Comparison of ENCODE assay signal across 1 mouse cellular context in the genomic region with DNA sequence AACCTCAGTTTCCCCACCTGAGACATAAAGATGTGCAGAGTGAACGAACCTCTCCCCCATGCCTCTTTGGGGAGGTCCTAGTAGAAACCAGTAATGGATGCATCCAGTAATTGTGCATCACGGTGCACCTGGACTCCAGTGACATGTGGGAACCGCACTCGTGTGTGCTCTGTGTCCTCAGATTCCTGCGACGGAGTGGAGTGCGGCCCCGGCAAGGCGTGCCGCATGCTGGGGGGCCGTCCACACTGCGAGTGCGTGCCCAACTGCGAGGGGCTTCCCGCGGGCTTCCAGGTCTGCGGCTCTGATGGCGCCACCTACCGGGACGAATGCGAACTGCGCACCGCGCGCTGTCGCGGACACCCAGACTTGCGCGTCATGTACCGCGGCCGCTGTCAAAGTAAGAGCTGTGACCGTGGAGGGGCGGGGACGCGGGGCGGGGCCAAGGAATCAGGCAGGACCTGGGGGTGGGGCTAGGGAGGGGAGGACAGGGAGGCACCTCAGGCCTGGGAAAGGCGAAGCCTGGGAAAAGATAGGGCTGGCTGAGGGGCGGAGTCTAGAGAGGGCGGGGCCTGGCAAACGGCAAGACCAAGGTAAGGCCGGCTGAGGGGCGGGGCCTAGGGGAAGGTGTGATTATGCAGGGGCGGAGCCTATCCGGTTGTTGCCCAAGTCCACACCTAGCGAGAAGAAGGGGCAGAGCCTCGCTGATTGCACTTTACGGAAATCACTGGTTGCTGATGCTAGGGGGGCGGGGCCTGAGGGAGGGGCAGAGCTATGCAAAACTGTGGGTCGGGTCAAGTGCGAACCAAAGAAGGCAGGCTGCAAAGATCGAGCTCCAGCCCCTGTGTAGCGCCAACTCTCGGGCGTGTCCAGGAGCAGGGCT.
TF ChIP-seq lines count a peak whose summit lies in the region.

No protein-coding gene starts in this region.

TF ChIP-seq in MEL, 35 proteins besides CTCF, POLR2A, EP300 and RAD21 (continued from another document):
- TF ChIP-seq MYB (IDR thresholded peaks at IDR 0.05; ENCODE audit: low read depth, low read length) = no peak
- peak; percentile 59; the same call in 1 of the 2 replicates for TF ChIP-seq MAX (IDR thresholded peaks at IDR 0.05; ENCODE audit: low read length)
- TF ChIP-seq ZNF384 (IDR thresholded peaks at IDR 0.05; ENCODE audit: low read depth, low read length) = no peak
- TF ChIP-seq TCF12 (IDR thresholded peaks at IDR 0.05; ENCODE audit: low read depth, low read length) = no peak
- TF ChIP-seq TAL1 (IDR thresholded peaks at IDR 0.05; ENCODE audit: low read length) = no peak
- no peak for TF ChIP-seq KAT2A (conservative IDR thresholded peaks at IDR 0.05; ENCODE audit: low read depth, low read length)
- TF ChIP-seq UBTF (IDR thresholded peaks at IDR 0.05; ENCODE audit: borderline replicate concordance, insufficient read depth, low read depth, low read length) = no peak
- TF ChIP-seq MEF2A (IDR thresholded peaks at IDR 0.05; ENCODE audit: extremely low read depth, insufficient replicate concordance, low read depth, low read length, poor library complexity, severe bottlenecking) = no peak
- TF ChIP-seq GATA1 (IDR thresholded peaks at IDR 0.05; ENCODE audit: low read depth, low read length) = no peak
- TF ChIP-seq POLR2AphosphoS2 (IDR thresholded peaks at IDR 0.05; ENCODE audit: low read length) = no peak
- TF ChIP-seq MAFK (IDR thresholded peaks at IDR 0.05; ENCODE audit: borderline replicate concordance, low read depth, low read length) = no peak
- no peak for TF ChIP-seq USF2 (IDR thresholded peaks at IDR 0.05; ENCODE audit: borderline replicate concordance in 1 of 2, insufficient read depth in 1 of 2, low read depth in 1 of 2, low read length in 2 of 2)
- no peak for TF ChIP-seq ELF1 (IDR thresholded peaks at IDR 0.05; ENCODE audit: low read depth, low read length)
- TF ChIP-seq MYC (IDR thresholded peaks at IDR 0.05; ENCODE audit: low read depth, low read length) = 0 out of 2 replicates have a peak, but pooled peaks have one; percentile 10
- TF ChIP-seq JUND (IDR thresholded peaks at IDR 0.05; ENCODE audit: low read depth, low read length) = no peak
- TF ChIP-seq POLR2AphosphoS5 (IDR thresholded peaks at IDR 0.05; ENCODE audit: borderline replicate concordance, low read depth, low read length) = no peak
- peak; percentile 14; the same call in 1 of the 2 replicates for TF ChIP-seq ETS1 (IDR thresholded peaks at IDR 0.05; ENCODE audit: low read depth, low read length)
- no peak for TF ChIP-seq GABPA (IDR thresholded peaks at IDR 0.05; ENCODE audit: low read depth, low read length)
TF ChIP-seq in MEL: peak in this region for 9.
